Mouse (Mus musculus) forebrain, embryonic 16.5 days (tissue): ENCODE results near the gene Gda. TPM values are rescaled to one million over a fixed set of nuclear protein-coding genes. Genes with fewer than 3 reads are reported as not detected.

Source experiments
- ATAC-seq: fragments of 200-750 bp; cut with Nextera tagmentation; 2 replicates; pipeline ENCODE4 v1.8.0; 2017; ENCODE audit warnings: mild to moderate bottlenecking, moderate library complexity
- H3K27ac ChIP-seq: fragments of 300-500 bp; sonication (generic); 2 replicates; pipeline ENCODE4 v1.5.1; 2014; ENCODE audit warnings: low read length, control low read depth
- H3K27me3 ChIP-seq: fragments of 300-500 bp; sonication (generic); replicated peaks from 2 replicates; pipeline ENCODE4 v1.6.1; 2014; ENCODE audit warnings: low read length; ENCODE audit not compliant: control insufficient read depth, insufficient read depth
- H3K36me3 ChIP-seq: fragments of 300-500 bp; sonication (generic); 2 replicates; pipeline ENCODE4 v1.6.1; 2014; ENCODE audit not compliant: control insufficient read depth, insufficient read depth
- H3K4me1 ChIP-seq: fragments of 300-500 bp; sonication (generic); replicated peaks from 2 replicates; pipeline ENCODE4 v1.6.1; 2014; ENCODE audit warnings: low read length; ENCODE audit not compliant: control insufficient read depth, insufficient read depth
- H3K4me2 ChIP-seq: fragments of 300-500 bp; sonication (generic); 2 replicates; pipeline ENCODE4 v1.6.1; 2014; ENCODE audit warnings: mild to moderate bottlenecking, low read length, control low read depth
- H3K4me3 ChIP-seq: fragments of 300-500 bp; sonication (generic); replicated peaks from 2 replicates; pipeline ENCODE4 v1.5.1; 2014; ENCODE audit warnings: mild to moderate bottlenecking, low read length, control low read depth
- H3K9ac ChIP-seq: fragments of 300-500 bp; sonication (generic); replicated peaks from 2 replicates; pipeline ENCODE4 v1.6.1; 2014; ENCODE audit warnings: low read depth, low read length, control low read depth
- H3K9me3 ChIP-seq: fragments of 300-500 bp; sonication (generic); 2 replicates; pipeline ENCODE4 v1.6.1; 2016; ENCODE audit warnings: low read length; ENCODE audit not compliant: control insufficient read depth
- WGBS: fragments of 180-500 bp; shearing (Covaris S2); extraction: QIAGEN DNeasy Blood & Tissue Kit; methylation state at CpG from one replicate; pipeline ENCODE4 v1.1.7; 2014; 5-methylcytosine and 5-hydroxymethylcytosine counted together
- polyA plus RNA-seq: library from polyadenylated mRNA; unstranded; fragments of >200 nt; fragmentation: Nextera tagmentation; extraction: Ambion mirVana; gene quantifications from 2 replicates; pipeline ENCODE4 v1.2.1, GENCODE M21; 2015

Gene Gda
- polyA plus RNA-seq, 1 experiment from 2014 or later = 4.4 TPM

GRCm38 (mm10) chr19:21370782-21371181 lies 102.5 kb downstream of the Gda start:
- no peaks in the 10 kb centered on the region for H3K27me3 ChIP-seq
- H3K36me3 ChIP-seq = no peaks in the 10 kb centered on the region
- no peak overlapping the region for H3K4me3 ChIP-seq
- no peak for ATAC-seq
- 96% methylated on average over 8 of the region's 8 CpGs for WGBS
- no peaks in the 10 kb centered on the region; the same call in 1 of the 2 replicates for H3K4me1 ChIP-seq
- H3K27ac ChIP-seq = no peak overlapping the region
- no peaks in the 10 kb centered on the region for H3K9me3 ChIP-seq
- H3K4me2 ChIP-seq = no peak overlapping the region
- no peak overlapping the region for H3K9ac ChIP-seq

- no peak overlapping the region for H3K9ac ChIP-seq
- H3K4me1 ChIP-seq = no peaks in the 10 kb centered on the region; the same call in 1 of the 2 replicates
- H3K4me3 ChIP-seq = no peak overlapping the region
- H3K9me3 ChIP-seq = no peaks in the 10 kb centered on the region
- no peaks in the 10 kb centered on the region for H3K36me3 ChIP-seq
- 94% methylated on average over 6 of the region's 6 CpGs for WGBS
- no peak overlapping the region for H3K4me2 ChIP-seq
- no peaks in the 10 kb centered on the region for H3K27me3 ChIP-seq
- no peak for ATAC-seq
- H3K27ac ChIP-seq = no peak overlapping the region
These were observed 104.1 kb downstream of the Gda start for GRCm38 (mm10) chr19:21369175-21369574.

- no peaks in the 10 kb centered on the region for H3K36me3 ChIP-seq
- no peaks in the 10 kb centered on the region for H3K27me3 ChIP-seq
- H3K9ac ChIP-seq = no peak overlapping the region
- H3K27ac ChIP-seq = no peak overlapping the region
- H3K4me3 ChIP-seq = no peak overlapping the region
- WGBS = 82% methylated on average over 4 of the region's 4 CpGs
- no peaks in the 10 kb centered on the region; the same call in 1 of the 2 replicates for H3K4me1 ChIP-seq
- H3K9me3 ChIP-seq = no peaks in the 10 kb centered on the region
- no peak for ATAC-seq
- no peak overlapping the region for H3K4me2 ChIP-seq
These were observed 104.7 kb downstream of the Gda start for GRCm38 (mm10) chr19:21368595-21368994.

GRCm38 (mm10) chr19:21357792-21358191 lies 115.5 kb downstream of the Gda start:
- Histone ChIP-seq H3K4me2 (no peak overlapping the region), H3K4me3 (no peak overlapping the region), H3K27ac (no peak overlapping the region), H3K9ac (no peak overlapping the region), H3K27me3 (no peaks in the 10 kb centered on the region), H3K4me1 (no peaks in the 10 kb centered on the region), H3K9me3 (no peaks in the 10 kb centered on the region), H3K36me3 (no peaks in the 10 kb centered on the region)
- 90% methylated on average over 6 of the region's 6 CpGs for WGBS
- ATAC-seq = no peak

DNA sequence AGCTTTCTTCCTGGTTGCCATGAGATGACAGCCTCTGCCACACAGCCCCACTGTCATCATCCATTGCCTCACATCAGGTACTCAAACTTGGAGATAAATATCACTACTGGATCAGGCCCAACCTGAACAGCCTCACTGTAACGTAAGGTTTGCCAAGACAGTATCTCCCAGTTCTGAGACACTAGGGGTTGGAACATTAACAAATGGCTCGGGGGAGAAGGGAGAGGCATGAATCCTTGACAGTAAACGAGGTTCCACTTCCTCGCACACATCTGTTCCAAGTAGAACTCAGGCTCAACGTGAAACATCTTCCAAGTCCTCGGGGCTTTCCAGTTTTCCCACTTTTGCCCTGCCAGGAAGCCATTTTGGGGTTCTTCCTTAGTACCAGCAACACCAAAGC lies 123.6 kb downstream of the Gda start:
- no peak overlapping the region for H3K4me3 ChIP-seq
- H3K9me3 ChIP-seq = no peaks in the 10 kb centered on the region
- no peak overlapping the region for H3K27ac ChIP-seq
- no peak for ATAC-seq
- H3K9ac ChIP-seq = no peak overlapping the region
- WGBS = 78% methylated on average over 6 of the region's 6 CpGs
- no peaks in the 10 kb centered on the region for H3K4me1 ChIP-seq
- H3K4me2 ChIP-seq = no peak overlapping the region
- H3K27me3 ChIP-seq = no peaks in the 10 kb centered on the region
- no peaks in the 10 kb centered on the region for H3K36me3 ChIP-seq

GRCm38 (mm10) chr19:21346646-21347045 lies 126.6 kb downstream of the Gda start:
- no peaks in the 10 kb centered on the region for H3K9me3 ChIP-seq
- H3K4me2 ChIP-seq = no peak overlapping the region
- no peak overlapping the region for H3K4me3 ChIP-seq
- no peaks in the 10 kb centered on the region for H3K4me1 ChIP-seq
- no peaks in the 10 kb centered on the region for H3K36me3 ChIP-seq
- ATAC-seq = no peak
- no peak overlapping the region for H3K9ac ChIP-seq
- WGBS = 92% methylated on average over 6 of the region's 6 CpGs
- H3K27me3 ChIP-seq = no peaks in the 10 kb centered on the region
- no peak overlapping the region for H3K27ac ChIP-seq

Other genes with a start within 250 kb of the Gda start
- gene Zfand5, start 201.2 kb downstream of the Gda start, polyA plus RNA-seq = 134 and 162 TPM in 2 replicates
- gene 1110059E24Rik, start 179.5 kb upstream of the Gda start, polyA plus RNA-seq = 56.4 and 58.3 TPM in 2 replicates
- gene Abhd17b, start 179.7 kb upstream of the Gda start, polyA plus RNA-seq = 33.3 and 44.2 TPM in 2 replicates